Mouse (Mus musculus): ENCODE results near the gene Ctbs. TPM values are rescaled to one million over a fixed set of nuclear protein-coding genes. Genes with fewer than 3 reads are reported as not detected.
A peak's percentile ranks its signal among the peaks of the same experiment; 100 is the strongest.

Ctbs gene
- polyA plus RNA-seq, 1 experiment from 2014 or later = 3.9 TPM

DNA sequence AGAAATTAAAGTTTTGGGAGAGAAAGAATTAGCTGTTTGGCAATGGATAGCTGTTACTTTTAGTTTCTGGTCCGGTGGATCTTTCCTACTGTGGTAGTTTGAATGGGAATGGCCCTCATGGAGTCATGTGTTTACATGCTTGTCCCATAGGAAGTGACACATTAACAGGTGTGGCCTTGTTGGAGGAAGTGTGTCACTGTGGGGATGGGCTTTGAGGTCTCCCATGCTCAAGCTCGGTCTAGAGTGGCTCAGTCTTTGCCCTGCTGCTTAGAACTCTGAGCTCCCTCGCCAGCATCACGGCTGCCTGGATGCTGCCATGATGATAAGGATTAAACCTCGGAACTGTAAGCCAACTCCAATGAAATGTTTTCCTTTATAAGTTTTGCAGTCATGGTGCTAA lies 1.8 kb downstream of the Ctbs start:
- 63% methylated on average over 5 of the region's 5 CpGs for WGBS
- no peaks in the 10 kb centered on the region for H3K27me3 ChIP-seq (replicated peaks)
- H3K27ac ChIP-seq = no peak overlapping the region
- H3K36me3 ChIP-seq (replicated peaks) = no peaks in the 10 kb centered on the region
- H3K9ac ChIP-seq = no peak overlapping the region
- H3K4me2 ChIP-seq = no peak overlapping the region
- H3K9me3 ChIP-seq = no peaks in the 10 kb centered on the region
- no peak overlapping the region for H3K4me3 ChIP-seq
- peaks cover 10% of the 10 kb centered on the region; the same call in 1 of the 2 replicates for H3K4me1 ChIP-seq
- no peak for ATAC-seq (replicated peaks)

DNA sequence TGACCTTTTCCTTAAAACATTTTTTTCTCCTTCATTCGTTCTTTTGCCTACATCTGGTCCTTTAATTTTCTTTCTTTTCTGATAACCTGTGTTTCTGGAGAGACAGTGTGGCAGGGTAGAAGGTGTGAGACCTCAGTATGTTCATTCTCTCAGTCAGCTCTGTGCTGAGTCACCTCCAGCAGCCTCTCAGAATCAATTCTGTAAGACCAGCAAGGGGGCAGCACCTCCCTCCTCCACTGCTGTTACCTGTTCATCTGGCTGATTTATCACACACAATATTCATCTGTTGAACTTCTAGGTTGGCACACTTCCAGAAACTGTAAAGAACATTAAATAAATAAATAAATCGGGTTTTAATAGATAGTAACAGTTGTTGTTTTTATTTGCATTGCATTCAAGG lies 13.3 kb downstream of the Ctbs start:
- no peaks in the 10 kb centered on the region for H3K36me3 ChIP-seq (replicated peaks)
- 66% methylated on average over 2 of the region's 2 CpGs for WGBS
- no peak overlapping the region for H3K9ac ChIP-seq
- H3K27ac ChIP-seq = no peak overlapping the region
- H3K4me2 ChIP-seq = no peak overlapping the region
- no peaks in the 10 kb centered on the region for H3K4me1 ChIP-seq
- H3K9me3 ChIP-seq = no peaks in the 10 kb centered on the region
- no peak for ATAC-seq (replicated peaks)
- no peaks in the 10 kb centered on the region for H3K27me3 ChIP-seq (replicated peaks)
- H3K4me3 ChIP-seq = no peak overlapping the region

DNA sequence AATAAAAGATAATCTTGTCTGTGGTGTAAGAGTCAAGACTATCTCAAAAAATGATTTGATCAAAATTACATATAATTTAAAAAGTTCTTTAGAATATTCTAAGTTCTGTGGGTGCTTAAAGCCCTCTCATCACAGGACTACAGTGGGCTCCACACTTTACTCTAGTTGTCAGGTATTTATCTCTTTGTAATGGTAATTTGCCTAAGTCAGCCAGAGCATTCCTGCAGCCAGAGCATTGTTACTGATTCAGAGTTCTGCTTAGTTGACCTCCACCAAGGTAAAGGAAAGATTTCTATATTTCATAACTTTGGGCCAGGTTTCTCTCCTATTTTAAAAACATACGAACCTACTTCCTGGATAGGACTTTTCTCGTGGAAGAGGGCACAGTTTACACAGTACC lies 19.6 kb downstream of the Ctbs start:
- 90% methylated on average over 2 of the region's 2 CpGs for WGBS
- H3K9ac ChIP-seq = no peak overlapping the region

DNA sequence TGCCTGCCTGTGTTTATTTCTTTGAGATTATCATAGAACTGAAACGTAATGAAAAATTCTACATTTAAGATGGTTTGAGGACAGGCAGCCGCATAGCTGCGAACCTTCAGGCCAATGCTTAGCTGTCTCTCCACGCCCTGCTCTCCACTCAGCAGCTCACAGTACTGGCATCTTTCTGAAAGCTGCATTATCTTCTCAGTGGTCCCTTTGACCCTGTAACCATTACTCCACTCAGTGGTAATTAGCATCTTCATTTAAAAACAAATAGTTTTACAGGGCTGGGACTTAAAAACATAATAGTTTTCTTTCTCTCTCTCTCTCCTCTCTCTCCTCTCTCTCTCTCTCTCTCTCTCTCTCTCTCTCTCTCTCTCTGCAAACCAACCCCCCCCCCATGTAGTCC lies 23.1 kb downstream of the Ctbs start:
- no peaks in the 10 kb centered on the region for H3K4me1 ChIP-seq
- 63% methylated on average over 4 of the region's 4 CpGs for WGBS

More for the DNA sequence above, 19.6 kb downstream of the Ctbs start:
- H3K27ac ChIP-seq = no peak overlapping the region
- H3K4me3 ChIP-seq = no peak overlapping the region
- no peaks in the 10 kb centered on the region for H3K36me3 ChIP-seq (replicated peaks)
- no peaks in the 10 kb centered on the region for H3K9me3 ChIP-seq
- ATAC-seq (replicated peaks) = no peak
- no peaks in the 10 kb centered on the region for H3K27me3 ChIP-seq (replicated peaks)
- H3K4me2 ChIP-seq = no peak overlapping the region
- no peaks in the 10 kb centered on the region for H3K4me1 ChIP-seq

DNA sequence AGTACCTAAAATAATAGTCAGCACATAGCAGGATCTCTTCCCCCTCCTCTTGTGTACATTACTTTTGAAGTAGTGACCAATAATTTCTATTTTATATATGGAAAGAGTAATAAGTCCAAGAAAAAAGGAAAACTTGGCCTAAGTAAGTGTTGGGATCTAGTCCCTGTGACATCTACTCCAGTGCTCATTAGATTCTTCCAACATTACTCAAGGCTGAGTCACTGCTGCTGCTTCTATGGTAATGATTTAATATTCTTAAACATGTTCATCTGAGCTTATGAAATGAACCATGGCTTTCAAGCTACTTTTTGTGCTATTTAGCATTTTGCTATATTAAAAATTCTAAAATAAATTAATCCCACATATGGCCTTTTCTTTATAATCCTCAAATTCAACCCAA lies 24.1 kb downstream of the Ctbs start:
- no peak overlapping the region for H3K9ac ChIP-seq
- H3K36me3 ChIP-seq (replicated peaks) = no peaks in the 10 kb centered on the region
- no peak overlapping the region for H3K4me3 ChIP-seq
- no peak overlapping the region for H3K27ac ChIP-seq
- no peaks in the 10 kb centered on the region for H3K4me1 ChIP-seq
- no peak for ATAC-seq (replicated peaks)
- H3K27me3 ChIP-seq (replicated peaks) = no peaks in the 10 kb centered on the region
- no peaks in the 10 kb centered on the region for H3K9me3 ChIP-seq
- no peak overlapping the region for H3K4me2 ChIP-seq

More for the DNA sequence above, 23.1 kb downstream of the Ctbs start:
- Histone ChIP-seq H3K4me3 (no peak overlapping the region), H3K27me3 (replicated peaks) (no peaks in the 10 kb centered on the region), H3K36me3 (replicated peaks) (no peaks in the 10 kb centered on the region), H3K27ac (no peak overlapping the region), H3K9ac (no peak overlapping the region), H3K4me2 (no peak overlapping the region), H3K9me3 (no peaks in the 10 kb centered on the region)
- ATAC-seq (replicated peaks) = no peak

DNA sequence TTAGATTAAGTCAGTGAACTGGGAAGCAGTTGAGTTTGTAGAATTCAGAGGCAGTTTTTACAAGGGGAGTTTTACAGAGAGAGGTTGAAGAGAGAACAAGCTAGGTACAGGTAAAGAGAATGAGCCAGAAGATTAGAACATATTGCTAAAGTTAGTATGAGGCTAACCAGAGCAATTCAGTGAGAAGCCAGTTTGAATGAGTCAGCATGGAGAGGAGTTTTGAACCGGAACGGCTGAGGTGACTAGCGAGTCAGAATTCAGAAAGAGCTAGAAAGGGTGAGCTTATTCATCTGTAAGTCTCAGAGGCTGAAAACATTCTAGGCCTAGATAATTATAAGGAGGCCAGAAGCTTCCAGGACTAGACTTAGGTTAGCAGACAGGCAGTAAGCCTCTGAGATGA lies 24.8 kb downstream of the Ctbs start:
- ATAC-seq (replicated peaks) = no peak
- WGBS = 87% methylated on average over 3 of the region's 3 CpGs

DNA sequence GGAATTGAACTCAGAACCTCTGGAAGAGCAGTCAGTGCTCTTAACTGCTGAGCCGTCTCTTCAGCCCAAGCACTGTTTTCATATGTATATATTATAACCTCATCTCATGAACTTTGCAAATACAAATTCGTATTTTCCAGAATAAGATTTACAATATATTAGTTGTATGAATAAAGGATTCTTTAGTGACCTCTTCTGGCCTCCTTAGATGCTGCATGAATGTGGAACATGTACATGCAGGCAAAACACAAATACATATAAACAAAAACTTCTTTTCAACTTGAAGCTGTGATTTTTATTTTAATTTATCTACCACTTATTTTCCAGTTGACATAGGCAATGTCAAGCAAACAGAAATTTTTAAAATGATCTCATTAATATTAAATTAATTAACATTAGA lies 32.4 kb downstream of the Ctbs start:
- H3K4me2 ChIP-seq = no peak overlapping the region
- H3K9ac ChIP-seq = no peak overlapping the region
- no peaks in the 10 kb centered on the region for H3K27me3 ChIP-seq (replicated peaks)
- no peaks in the 10 kb centered on the region for H3K4me1 ChIP-seq
- H3K27ac ChIP-seq = no peak overlapping the region
- 82% methylated on average over 2 of the region's 2 CpGs for WGBS
- no peaks in the 10 kb centered on the region for H3K9me3 ChIP-seq
- no peak for ATAC-seq (replicated peaks)
- no peak overlapping the region for H3K4me3 ChIP-seq
- H3K36me3 ChIP-seq (replicated peaks) = no peaks in the 10 kb centered on the region

More for the DNA sequence above, 24.8 kb downstream of the Ctbs start:
- Histone ChIP-seq H3K9me3 (no peaks in the 10 kb centered on the region), H3K4me1 (no peaks in the 10 kb centered on the region), H3K9ac (no peak overlapping the region), H3K4me2 (no peak overlapping the region), H3K27ac (no peak overlapping the region), H3K4me3 (no peak overlapping the region), H3K27me3 (replicated peaks) (no peaks in the 10 kb centered on the region), H3K36me3 (replicated peaks) (no peaks in the 10 kb centered on the region)

DNA sequence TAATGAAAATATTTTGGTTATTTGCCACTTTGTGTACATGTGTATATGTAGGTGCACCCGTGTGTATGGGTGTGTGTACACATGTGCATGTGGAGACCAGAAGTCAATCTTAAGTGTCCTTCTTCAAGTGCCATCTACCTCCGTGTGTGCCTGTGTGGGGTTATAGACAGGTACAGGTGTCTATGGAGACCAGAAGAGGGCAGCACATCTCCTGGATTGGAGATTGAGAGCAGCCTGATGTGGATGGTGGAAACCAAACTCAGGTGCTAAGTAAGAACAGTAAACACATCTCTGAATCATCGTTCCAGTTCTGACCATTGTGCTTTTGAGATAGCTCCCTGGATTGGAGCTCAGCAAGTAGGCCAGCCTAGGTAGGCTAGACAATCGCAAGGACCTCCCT lies 36.9 kb downstream of the Ctbs start:
- no peak overlapping the region for H3K9ac ChIP-seq
- ATAC-seq (replicated peaks) = no peak
- H3K4me1 ChIP-seq = no peaks in the 10 kb centered on the region
- H3K27me3 ChIP-seq (replicated peaks) = no peaks in the 10 kb centered on the region
- H3K9me3 ChIP-seq = no peaks in the 10 kb centered on the region
- H3K36me3 ChIP-seq (replicated peaks) = no peaks in the 10 kb centered on the region
- WGBS = 84% methylated on average over 4 of the region's 4 CpGs
- H3K4me3 ChIP-seq = no peak overlapping the region
- no peak overlapping the region for H3K4me2 ChIP-seq
- H3K27ac ChIP-seq = no peak overlapping the region

DNA sequence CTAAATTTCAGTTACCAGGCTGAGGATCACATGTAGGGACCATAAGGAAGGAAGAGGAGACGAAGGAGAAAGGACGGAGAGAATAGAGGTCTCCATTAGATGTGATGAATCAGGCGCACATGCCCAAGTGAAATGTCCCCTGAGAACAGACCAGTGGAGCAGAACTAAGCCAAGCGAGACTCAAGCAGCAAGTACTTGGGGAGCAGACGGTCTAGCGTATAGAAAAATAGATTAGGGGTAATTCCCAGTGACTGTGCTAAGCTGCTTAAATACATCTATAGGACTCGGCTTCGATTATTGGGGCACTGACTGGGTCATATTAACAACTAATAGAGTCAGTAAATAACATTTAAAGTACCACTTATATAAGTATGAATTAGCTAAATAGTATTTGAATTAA lies 45.3 kb downstream of the Ctbs start:
- ATAC-seq (replicated peaks) = no peak
- no peaks in the 10 kb centered on the region for H3K9me3 ChIP-seq
- H3K4me3 ChIP-seq = no peak overlapping the region
- H3K27ac ChIP-seq = no peak overlapping the region
- H3K36me3 ChIP-seq (replicated peaks) = no peaks in the 10 kb centered on the region
- H3K4me2 ChIP-seq = no peak overlapping the region
- no peak overlapping the region for H3K9ac ChIP-seq
- no peaks in the 10 kb centered on the region for H3K27me3 ChIP-seq (replicated peaks)
- H3K4me1 ChIP-seq = no peaks in the 10 kb centered on the region
- 26% methylated on average over 8 of the region's 8 CpGs for WGBS

DNA sequence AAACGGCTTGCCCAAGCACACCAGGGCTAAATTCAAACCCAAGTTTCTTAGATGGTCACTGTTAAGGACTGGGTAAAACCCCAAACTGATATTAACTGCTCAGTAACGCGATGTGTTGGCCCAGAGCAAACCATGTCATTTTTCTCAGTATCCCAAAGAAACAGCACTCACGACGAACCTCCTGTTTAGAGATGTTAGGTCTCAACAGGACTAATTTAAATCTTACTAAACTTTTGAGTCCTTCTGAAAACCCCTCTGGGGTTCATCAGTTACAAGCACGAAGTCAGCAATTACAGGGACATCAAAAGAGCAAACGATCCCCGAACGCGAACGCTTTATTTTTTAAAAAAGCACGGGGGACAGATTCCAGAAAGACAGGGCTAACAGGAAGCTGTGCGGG lies 49.4 kb downstream of the Ctbs start:
- H3K27me3 ChIP-seq (replicated peaks) = no peaks in the 10 kb centered on the region
- H3K9me3 ChIP-seq = no peaks in the 10 kb centered on the region
- peak overlapping the region; percentile 75 for H3K4me2 ChIP-seq
- peak; percentile 2; the same call in 1 of the 2 replicates for ATAC-seq (replicated peaks)
- peak overlapping the region; percentile 82 for H3K4me3 ChIP-seq
- H3K9ac ChIP-seq = peak overlapping the region; percentile 69
- peaks cover 14% of the 10 kb centered on the region for H3K4me1 ChIP-seq
- no peaks in the 10 kb centered on the region for H3K36me3 ChIP-seq (replicated peaks)
- peak overlapping the region; percentile 54 for H3K27ac ChIP-seq
- WGBS = 4% methylated on average over 13 of the region's 13 CpGs

DNA sequence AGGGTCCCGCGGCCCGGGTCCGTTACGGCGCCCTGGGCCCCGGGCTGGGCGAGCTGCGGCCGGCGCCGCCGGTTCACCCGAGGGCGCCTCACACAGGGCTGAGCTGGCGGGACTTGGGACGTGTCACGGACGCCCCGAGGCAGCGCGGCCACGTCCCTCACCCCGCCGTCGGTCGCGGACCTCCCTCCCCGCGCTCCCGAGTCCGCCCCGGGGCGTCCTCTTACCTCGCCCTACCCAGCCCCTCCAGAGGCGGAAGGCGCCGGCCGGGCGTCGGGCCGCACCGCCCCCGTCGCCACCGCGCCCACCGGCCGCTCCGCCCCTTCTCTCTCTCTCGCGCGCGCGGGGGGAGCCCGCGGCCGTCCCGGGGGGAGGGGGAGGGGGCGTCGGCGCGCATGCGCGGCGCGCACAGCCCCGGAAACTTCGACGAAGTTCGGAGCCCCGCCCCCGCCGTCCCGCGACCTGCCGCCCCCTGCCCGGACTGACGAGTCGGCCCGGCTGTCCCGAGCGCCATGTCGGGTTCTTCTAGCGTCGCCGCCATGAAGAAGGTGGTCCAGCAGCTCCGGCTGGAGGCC lies 49.9 kb downstream of the Ctbs start, which contains the start of the genes Spata1 and Gng5:
Spata1 (minus strand) TSS at position 323 of the 572 bp plus-strand sequence.
Gng5 (plus strand) TSS at position 377 of the 572 bp plus-strand sequence.
- Histone ChIP-seq H3K9ac (peak within 1 kb of the TSS; percentile 69), H3K27ac (peak within 1 kb of the TSS; percentile 74), H3K27me3 (replicated peaks) (no peaks in the 10 kb centered on the region), H3K4me2 (peak within 1 kb of the TSS; percentile 75), H3K4me3 (peak within 1 kb of the TSS; percentile 82), H3K4me1 (peaks cover 14% of the 10 kb centered on the region), H3K36me3 (replicated peaks) (no peaks in the 10 kb centered on the region), H3K9me3 (no peaks in the 10 kb centered on the region)
- under 1% methylated on average over 44 of the region's 88 CpGs for WGBS
- peak; percentile 89 for ATAC-seq (replicated peaks)

DNA sequence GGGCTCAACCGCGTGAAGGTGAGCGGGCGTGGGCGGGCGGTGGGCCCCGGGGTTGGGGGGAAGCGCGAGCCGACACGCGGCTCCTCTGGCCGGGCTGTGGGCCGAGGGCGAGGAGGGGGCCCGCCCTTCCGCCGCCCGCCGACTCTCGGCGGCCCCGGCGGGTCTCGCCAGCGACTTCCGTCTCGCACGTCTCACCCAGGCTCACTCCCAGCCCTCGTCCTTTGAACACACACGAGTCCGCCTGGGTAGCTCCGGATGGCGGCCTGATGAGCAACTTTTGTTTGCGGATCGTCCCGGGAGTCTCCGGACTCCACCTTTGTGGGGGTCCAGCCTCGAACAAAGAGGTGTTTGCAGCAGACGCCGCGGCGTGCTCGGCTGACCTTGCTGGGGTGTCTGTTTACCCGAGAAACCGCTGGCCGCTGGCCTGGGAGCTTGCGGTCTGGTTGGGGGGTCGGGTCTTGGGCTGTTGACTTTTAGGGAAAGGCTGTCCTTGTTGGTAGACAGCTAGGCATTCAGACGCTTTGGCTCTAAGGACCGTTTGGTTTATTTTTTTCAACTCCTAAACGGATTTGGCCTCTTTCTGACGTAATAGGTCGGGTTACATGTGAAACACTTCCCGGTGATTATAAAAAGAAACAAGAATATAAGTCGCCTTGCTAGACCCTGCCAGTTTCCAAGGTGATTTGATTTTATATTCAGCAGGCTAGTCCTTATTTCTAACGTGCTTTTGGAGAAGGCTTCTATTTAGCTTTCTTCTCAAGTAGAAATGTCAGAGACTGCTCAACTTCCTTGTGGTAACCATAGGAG lies 50.6 kb downstream of the Ctbs start:
- Histone ChIP-seq H3K9me3 (no peaks in the 10 kb centered on the region), H3K27me3 (replicated peaks) (no peaks in the 10 kb centered on the region), H3K4me1 (peaks cover 14% of the 10 kb centered on the region), H3K9ac (peak overlapping the region; percentile 69), H3K4me2 (peak overlapping the region; percentile 75), H3K36me3 (replicated peaks) (no peaks in the 10 kb centered on the region), H3K4me3 (peak overlapping the region; percentile 82), H3K27ac (peak overlapping the region; percentile 74)
- peak; percentile 80 for ATAC-seq (replicated peaks)
- WGBS = under 1% methylated on average over 56 of the region's 57 CpGs

DNA sequence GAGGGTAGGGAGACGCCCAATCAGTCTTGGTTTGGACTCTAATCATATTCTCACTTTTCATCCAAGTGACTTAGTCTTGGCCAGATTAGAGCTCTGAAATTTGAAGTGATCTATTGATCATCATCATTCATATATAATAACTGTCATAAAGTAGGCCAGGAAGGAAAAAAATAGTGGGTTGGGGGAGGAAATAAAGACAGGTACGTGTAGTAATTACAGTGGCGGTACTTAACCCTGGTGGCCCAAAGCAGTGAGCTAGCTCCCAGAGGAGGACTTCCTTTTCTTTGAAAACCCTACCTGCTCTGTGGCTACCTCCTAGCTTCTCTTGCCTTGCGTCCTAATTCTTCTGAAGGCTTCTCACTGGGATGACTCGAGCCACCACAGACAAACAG lies 51.2 kb downstream of the Ctbs start:
- Histone ChIP-seq H3K9me3 (no peaks in the 10 kb centered on the region), H3K4me3 (peak overlapping the region; percentile 82), H3K27ac (no peak overlapping the region), H3K4me2 (peak overlapping the region; percentile 75), H3K9ac (peak overlapping the region; percentile 69; the same call in 1 of the 2 replicates), H3K27me3 (replicated peaks) (no peaks in the 10 kb centered on the region), H3K36me3 (replicated peaks) (peaks cover 1% of the 10 kb centered on the region; the same call in 1 of the 2 replicates), H3K4me1 (peaks cover 14% of the 10 kb centered on the region)
- ATAC-seq (replicated peaks) = no peak
- WGBS = 15% methylated on average over 5 of the region's 5 CpGs

Measured in midbrain, embryonic 15.5 days (tissue).